Mouse (Mus musculus) frontal cortex, postnatal 14 days (tissue): ENCODE data around the gene Scel.

ENCODE experiments used
- DNase-seq, 2 experiments: peaks; one replicate each; pipeline ENCODE4 v3.0.0; 2022; ENCODE audit warnings: low spot score in 2 of 2

The Scel gene

DNA sequence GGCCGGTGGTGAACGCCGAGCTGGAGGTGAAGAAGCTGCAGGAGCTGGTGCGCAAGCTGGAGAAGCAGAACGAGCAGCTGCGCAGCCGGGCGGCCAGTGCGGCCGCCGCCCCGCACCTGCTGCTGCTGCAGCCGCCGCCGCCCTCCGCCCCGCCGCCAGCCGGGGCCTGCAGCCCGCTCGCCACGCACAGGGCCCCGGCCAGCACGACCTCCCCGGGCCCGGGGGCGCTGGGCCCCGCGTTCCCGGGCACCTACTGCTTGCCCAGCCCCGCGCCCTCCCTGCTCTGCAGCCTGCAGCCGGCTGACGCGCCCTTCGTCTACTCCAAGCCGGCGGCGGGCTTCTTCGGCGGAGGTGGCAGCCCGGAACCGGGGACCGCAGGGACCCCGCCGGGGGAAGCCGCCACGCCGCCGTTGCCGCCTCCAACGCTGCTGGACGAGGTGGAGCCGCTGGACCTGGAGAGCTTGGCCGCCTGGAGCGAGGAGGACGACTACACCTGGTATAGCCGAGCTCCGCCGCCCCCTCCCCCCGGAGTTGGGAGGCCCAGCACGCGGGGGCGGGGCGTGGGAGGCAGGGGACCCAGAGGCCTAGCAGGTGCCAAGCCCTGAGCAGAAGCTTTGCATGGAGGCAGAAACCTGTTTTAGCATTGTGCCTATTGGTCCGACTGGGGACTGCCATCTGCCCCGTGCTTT is 137.4 kb downstream of the Scel start:
- peak; percentile 50 to 52 for DNase-seq

- no peak for DNase-seq
Measured at GRCm38 (mm10) chr14:103651106-103651505, 138.0 kb downstream of the Scel start.

DNA sequence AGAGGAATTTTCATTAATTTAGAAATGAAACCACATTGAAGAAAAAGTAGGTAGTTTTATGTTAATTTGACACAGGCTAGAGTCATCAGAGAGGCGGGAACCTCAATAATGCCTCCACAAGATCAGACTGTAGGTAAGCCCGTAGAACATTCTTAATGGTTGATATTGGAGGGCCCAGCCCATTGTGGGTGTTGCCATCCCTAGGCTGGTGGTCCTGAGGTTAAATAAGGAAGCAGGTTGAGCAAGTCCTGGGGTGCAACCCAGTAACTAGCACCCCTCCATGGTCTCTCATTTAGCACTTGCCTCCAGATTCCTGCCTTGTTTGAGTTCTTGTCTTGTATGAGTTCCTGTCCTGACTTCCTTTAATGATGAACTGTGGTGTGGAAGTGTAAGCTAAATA is 138.4 kb downstream of the Scel start:
- no peak for DNase-seq

DNA sequence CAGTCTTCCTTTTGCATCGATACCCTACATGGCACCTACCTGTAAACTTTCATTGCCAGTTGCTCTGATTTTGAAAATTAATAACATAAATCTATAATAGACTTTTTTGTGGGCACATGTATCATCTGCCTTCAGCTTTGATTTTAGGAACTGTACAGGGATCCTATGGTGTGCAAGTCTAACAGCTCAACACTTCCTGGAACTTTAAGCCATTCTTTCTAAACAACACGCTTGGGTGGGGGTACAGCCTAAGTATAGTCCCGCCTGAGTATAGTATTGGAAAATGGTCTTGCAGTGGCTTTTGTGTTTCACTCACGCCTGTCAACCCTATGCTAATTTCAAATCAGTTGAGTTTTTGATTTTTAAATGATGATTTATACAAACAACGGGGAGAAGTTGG is 139.4 kb downstream of the Scel start:
- DNase-seq: no peak

DNA sequence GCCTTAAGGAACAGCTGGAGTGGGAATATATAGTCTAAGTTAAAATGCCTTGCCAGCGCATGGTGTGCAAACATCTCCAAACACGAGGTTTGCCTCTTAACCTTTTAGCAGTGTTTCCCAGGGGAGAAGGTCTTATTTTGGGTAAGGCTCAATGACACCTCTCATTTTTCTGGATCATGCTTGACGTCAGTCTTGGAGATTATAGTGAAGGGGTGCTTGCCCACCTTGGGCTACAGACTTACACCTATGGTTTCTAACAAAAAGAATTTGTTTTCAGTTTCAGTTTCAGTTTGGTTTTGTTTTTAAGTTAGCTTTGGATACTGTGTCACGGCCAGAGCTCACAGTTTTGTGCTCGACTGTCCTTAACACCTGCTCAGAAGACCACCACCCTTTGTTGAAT is 140.7 kb downstream of the Scel start:
- no peak for DNase-seq

DNA sequence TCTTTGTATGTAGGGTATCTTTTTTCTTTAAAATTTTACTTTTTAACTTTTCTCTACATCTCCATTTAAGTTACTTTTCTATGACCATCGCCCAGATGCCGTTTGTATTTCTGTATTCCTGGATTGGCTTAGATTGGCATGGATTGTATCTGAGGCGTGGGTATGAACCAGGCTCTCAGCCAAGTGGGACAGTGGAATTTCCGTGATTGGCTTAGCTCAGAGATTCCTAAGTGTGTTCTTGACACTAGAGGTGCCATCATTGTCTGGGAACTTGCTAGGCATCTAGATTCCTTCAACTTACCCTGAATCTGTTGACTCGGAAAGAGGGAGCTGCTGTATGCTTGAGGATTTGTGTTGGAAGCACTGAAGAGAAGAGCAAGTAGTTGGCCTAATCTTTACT is 142.3 kb downstream of the Scel start:
- DNase-seq: no peak

DNA sequence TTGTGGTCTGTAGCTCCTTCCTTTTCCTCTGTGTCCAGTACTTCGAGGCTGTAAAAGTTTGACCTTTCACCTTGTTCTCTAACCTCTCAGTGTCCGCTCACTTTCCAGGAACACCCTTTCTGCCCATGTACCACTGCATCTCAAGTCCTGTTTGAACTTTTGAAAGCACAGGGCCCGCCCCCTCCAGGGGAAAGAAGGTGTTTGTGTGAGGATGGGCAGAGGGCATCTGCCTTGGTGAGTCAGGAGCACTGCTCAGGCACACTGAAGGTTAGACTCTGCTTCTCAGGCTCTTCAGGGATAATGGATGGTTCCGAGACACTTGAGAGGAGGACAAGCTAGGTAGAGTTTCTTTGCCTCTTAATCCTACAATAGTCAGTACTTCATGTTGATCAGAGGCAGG is 144.7 kb downstream of the Scel start:
- no peak for DNase-seq
